Mouse (Mus musculus) MEL (cell line): ENCODE measurements at regions not wholly inside any gene's neighbourhood (a gene's known extent, or its start where the extent isn't known, plus 50 kb on each side); places are given as distances from the start of the nearest gene placed in this dataset.

Source experiments
- DNase-seq: peaks from one replicate; pipeline ENCODE4 v3.0.0; 2011; ENCODE audit warnings: low read depth, low spot score
- H3K27ac ChIP-seq: 2 replicates; pipeline ENCODE4 v1.5.1; 2012; ENCODE audit warnings: low read depth, mild to moderate bottlenecking, control low read depth, low read length, moderate library complexity; ENCODE audit not compliant: control insufficient read depth
- H3K27me3 ChIP-seq, 2 experiments: fragments of 150-350 bp in 1 of 2; sonication (generic) in 1 of 2; 2 replicates each; pipeline ENCODE4 v1.6.1; 2012; ENCODE audit warnings: low read length in 2 of 2, mild to moderate bottlenecking in 2 of 2, improper control_type of control experiment in 1 of 2, moderate library complexity in 1 of 2; ENCODE audit not compliant: insufficient read depth in 2 of 2, control insufficient read depth in 1 of 2
- H3K36me3 ChIP-seq, 2 experiments: 2 replicates each; pipeline ENCODE4 v1.6.1; 2012 to 2014; ENCODE audit warnings: low read length in 2 of 2, improper control_type of control experiment in 1 of 2, inconsistent platforms in 1 of 2, mild to moderate bottlenecking in 1 of 2; ENCODE audit not compliant: insufficient read depth in 2 of 2, control insufficient read depth in 1 of 2
- H3K4me1 ChIP-seq, 2 experiments: fragments of 150-350 bp in 1 of 2; sonication (generic) in 1 of 2; 2 replicates each; pipeline ENCODE4 v1.6.1; 2012; ENCODE audit warnings: low read length in 2 of 2, improper control_type of control experiment in 1 of 2, mild to moderate bottlenecking in 1 of 2; ENCODE audit not compliant: insufficient read depth in 2 of 2, control insufficient read depth in 1 of 2
- H3K4me3 ChIP-seq, 2 experiments: fragments of 150-350 bp in 1 of 2; sonication (generic) in 1 of 2; 2 replicates each; pipeline ENCODE4 v1.5.1; 2012; ENCODE audit warnings: low read depth in 2 of 2, low read length in 2 of 2, mild to moderate bottlenecking in 2 of 2, moderate library complexity in 2 of 2, control low read depth in 1 of 2, improper control_type of control experiment in 1 of 2; ENCODE audit not compliant: control insufficient read depth in 1 of 2, insufficient read depth in 1 of 2
- H3K79me2 ChIP-seq: 2 replicates; pipeline ENCODE4 v1.6.1; 2012; ENCODE audit warnings: mild to moderate bottlenecking, low read length, moderate library complexity; ENCODE audit not compliant: control insufficient read depth, poor library complexity, insufficient read depth
- H3K9ac ChIP-seq: 2 replicates; pipeline ENCODE4 v1.6.1; 2012; ENCODE audit warnings: low read depth, mild to moderate bottlenecking, control low read depth, low read length, moderate library complexity; ENCODE audit not compliant: control insufficient read depth, poor library complexity, severe bottlenecking
- H3K9me3 ChIP-seq: fragments of 150-350 bp; sonication (generic); replicated peaks from 2 replicates; pipeline ENCODE4 v1.6.1; 2012; ENCODE audit warnings: mild to moderate bottlenecking, low read length, improper control_type of control experiment, moderate library complexity; ENCODE audit not compliant: insufficient read depth
- E2F4 ChIP-seq: IDR thresholded peaks from 2 replicates; pipeline ENCODE4 v1.6.1; 2011; ENCODE audit warnings: low read depth, low read length, improper control_type of control experiment, borderline replicate concordance
- EP300 ChIP-seq, 2 experiments: IDR thresholded peaks; 2 replicates each; pipeline ENCODE4 v1.6.1; 2011; ENCODE audit warnings: improper control_type of control experiment in 2 of 2, low read length in 2 of 2, low read depth in 1 of 2, mild to moderate bottlenecking in 1 of 2
- ETS1 ChIP-seq: IDR thresholded peaks from 2 replicates; pipeline ENCODE4 v1.6.1; 2012; ENCODE audit warnings: low read depth, mild to moderate bottlenecking, inconsistent platforms, low read length, improper control_type of control experiment, moderate library complexity
- HCFC1 ChIP-seq: IDR thresholded peaks from 2 replicates; pipeline ENCODE4 v1.6.1; 2012; ENCODE audit warnings: low read depth, mild to moderate bottlenecking, inconsistent platforms, low read length, improper control_type of control experiment, moderate library complexity
- JUND ChIP-seq: IDR thresholded peaks from 2 replicates; pipeline ENCODE4 v1.6.1; 2011; ENCODE audit warnings: low read depth, mild to moderate bottlenecking, improper control_type of control experiment, low read length
- KAT2A ChIP-seq: conservative IDR thresholded peaks from 2 replicates; pipeline ENCODE4 v1.6.1; 2012; ENCODE audit warnings: low read depth, low read length, improper control_type of control experiment, inconsistent platforms
- MAZ ChIP-seq: IDR thresholded peaks from 2 replicates; pipeline ENCODE4 v1.6.1; 2012; ENCODE audit warnings: low read depth, mild to moderate bottlenecking, inconsistent platforms, low read length, improper control_type of control experiment
- MEF2A ChIP-seq: IDR thresholded peaks from 2 replicates; pipeline ENCODE4 v1.6.1; 2014; ENCODE audit warnings: low read depth, mild to moderate bottlenecking, inconsistent platforms, low read length, improper control_type of control experiment; ENCODE audit not compliant: poor library complexity, insufficient replicate concordance, severe bottlenecking; ENCODE audit errors: extremely low read depth
- MYB ChIP-seq: IDR thresholded peaks from 2 replicates; pipeline ENCODE4 v1.6.1; 2011; ENCODE audit warnings: mild to moderate bottlenecking, low read depth, low read length, improper control_type of control experiment
- POLR2A ChIP-seq, 2 experiments: IDR thresholded peaks; 2 replicates each; pipeline ENCODE4 v1.6.1; 2011 to 2012; ENCODE audit warnings: low read length in 2 of 2, mild to moderate bottlenecking in 2 of 2, control low read depth in 1 of 2, improper control_type of control experiment in 1 of 2, low read depth in 1 of 2, moderate library complexity in 1 of 2; ENCODE audit not compliant: control insufficient read depth in 1 of 2, insufficient read depth in 1 of 2, poor library complexity in 1 of 2
- POLR2AphosphoS2 ChIP-seq: IDR thresholded peaks from 2 replicates; pipeline ENCODE4 v1.6.1; 2011; ENCODE audit warnings: low read length, improper control_type of control experiment
- RAD21 ChIP-seq: IDR thresholded peaks from 2 replicates; pipeline ENCODE4 v1.6.1; 2011; ENCODE audit warnings: mild to moderate bottlenecking, low read depth, low read length, improper control_type of control experiment
- TAL1 ChIP-seq: IDR thresholded peaks from 2 replicates; pipeline ENCODE4 v1.6.1; 2012; ENCODE audit warnings: mild to moderate bottlenecking, inconsistent platforms, low read length, moderate library complexity, mixed read lengths
- TBP ChIP-seq: IDR thresholded peaks from 2 replicates; pipeline ENCODE4 v1.8.0; 2011; ENCODE audit warnings: low read depth, low read length, improper control_type of control experiment
- TCF12 ChIP-seq: IDR thresholded peaks from 2 replicates; pipeline ENCODE4 v1.6.1; 2014; ENCODE audit warnings: low read depth, mild to moderate bottlenecking, inconsistent platforms, low read length, improper control_type of control experiment, moderate library complexity
- UBTF ChIP-seq: IDR thresholded peaks from 2 replicates; pipeline ENCODE4 v1.6.1; 2012; ENCODE audit warnings: low read depth, mild to moderate bottlenecking, inconsistent platforms, low read length, improper control_type of control experiment, moderate library complexity, borderline replicate concordance; ENCODE audit not compliant: insufficient read depth
- USF1 ChIP-seq: IDR thresholded peaks from 2 replicates; pipeline ENCODE4 v1.6.1; 2014; ENCODE audit warnings: low read depth, mild to moderate bottlenecking, inconsistent platforms, low read length, improper control_type of control experiment, moderate library complexity
- ZNF384 ChIP-seq: IDR thresholded peaks from 2 replicates; pipeline ENCODE4 v1.6.1; 2012; ENCODE audit warnings: low read depth, mild to moderate bottlenecking, inconsistent platforms, low read length, improper control_type of control experiment

DNA sequence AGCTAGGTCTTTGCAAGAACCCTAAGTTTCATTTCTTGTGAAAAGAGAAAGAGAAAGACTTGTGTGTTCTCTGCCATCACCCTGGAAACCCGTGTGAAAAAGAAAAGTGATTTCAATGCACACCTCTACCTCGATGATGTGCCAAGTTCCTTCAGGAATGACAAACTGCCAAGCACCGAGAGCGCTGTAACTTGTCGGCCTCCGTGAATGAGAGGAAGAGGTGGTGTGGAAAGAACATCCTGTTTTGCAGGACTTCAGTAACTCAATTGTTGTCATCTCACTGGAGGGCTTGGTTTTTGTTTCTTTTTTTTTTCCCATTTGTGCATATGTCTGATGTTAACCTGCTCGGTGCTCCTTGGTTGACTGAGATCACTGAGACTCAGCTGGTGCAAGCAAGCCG is 83.8 kb upstream of the Cerkl start:
- no peak for TF ChIP-seq ETS1
- no peak for TF ChIP-seq EP300 (IDR thresholded peaks at IDR 0.05; ENCODE audit: low read depth in 1 of 2, low read length in 2 of 2)
- no peak for TF ChIP-seq JUND
- TF ChIP-seq POLR2AphosphoS2: no peak
- no peak for TF ChIP-seq MYB
- no peak for TF ChIP-seq MEF2A
- no peak for TF ChIP-seq HCFC1
- H3K4me1 ChIP-seq: no peaks in the 10 kb centered on the region
- no peaks in the 10 kb centered on the region for H3K79me2 ChIP-seq
- DNase-seq: no peak
- no peak overlapping the region for H3K4me3 ChIP-seq
- no peaks in the 10 kb centered on the region for H3K9me3 ChIP-seq
- no peak overlapping the region for H3K27ac ChIP-seq
- peaks cover 0 to 5% of the 10 kb centered on the region in 2 experiments; a peak in 2 of 4 replicates for H3K27me3 ChIP-seq
- no peak overlapping the region for H3K9ac ChIP-seq
- H3K36me3 ChIP-seq: no peaks in the 10 kb centered on the region

- Histone ChIP-seq H3K27me3 (peaks cover 0 to 5% of the 10 kb centered on the region in 2 experiments; a peak in 2 of 4 replicates), H3K9me3 (no peaks in the 10 kb centered on the region), H3K4me1 (no peaks in the 10 kb centered on the region), H3K4me3 (no peak overlapping the region), H3K27ac (no peak overlapping the region), H3K79me2 (no peaks in the 10 kb centered on the region), H3K9ac (no peak overlapping the region), H3K36me3 (no peaks in the 10 kb centered on the region)
- TF ChIP-seq TBP (no peak), RAD21 (no peak), POLR2A (IDR thresholded peaks at IDR 0.05; ENCODE audit: control insufficient read depth in 1 of 2, insufficient read depth in 1 of 2, low read depth in 1 of 2, low read length in 2 of 2, poor library complexity in 1 of 2) (no peak), UBTF (no peak), KAT2A (no peak), E2F4 (no peak), TAL1 (no peak), MAZ (no peak), USF1 (no peak), JUND (no peak), POLR2AphosphoS2 (no peak), TCF12 (no peak), ZNF384 (no peak)
- DNase-seq: no peak
These were observed 85.8 kb upstream of the Cerkl start for GRCm38 (mm10) chr2:79542191-79542980.
